Mouse (Mus musculus) erythroblast, adult 5-6 weeks (primary cell): ENCODE measurements around the gene Mcrip2. TPM values are rescaled to one million over a fixed set of nuclear protein-coding genes. Genes with fewer than 3 reads are reported as not detected.
A peak's percentile ranks its signal among the peaks of the same experiment; 100 is the strongest.

Source experiments
- ATAC-seq: replicated peaks from 2 replicates; pipeline ENCODE4 v1.8.0; 2016; ENCODE audit warnings: moderate number of reproducible peaks, mild to moderate bottlenecking, moderate TSS enrichment, inconsistent platforms; ENCODE audit not compliant: poor library complexity, low FRiP score, severe bottlenecking
- total RNA-seq, 2 experiments: library from RNA; stranded (forward) in 1 of 2; stranded (reverse) in 1 of 2; fragments of 150-400 nt in 1 of 2; fragments of 200-764, 138-1000 nt in 1 of 2; gene quantifications; 2 replicates each; pipeline versions ENCODE4 v1.2.3 to v1.2.4; 2015 to 2017; ENCODE audit warnings: low replicate concordance in 2 of 2

Mcrip2 gene
- total RNA-seq, 2 experiments from 2014 or later, result 8.0 to 9.4 TPM

DNA sequence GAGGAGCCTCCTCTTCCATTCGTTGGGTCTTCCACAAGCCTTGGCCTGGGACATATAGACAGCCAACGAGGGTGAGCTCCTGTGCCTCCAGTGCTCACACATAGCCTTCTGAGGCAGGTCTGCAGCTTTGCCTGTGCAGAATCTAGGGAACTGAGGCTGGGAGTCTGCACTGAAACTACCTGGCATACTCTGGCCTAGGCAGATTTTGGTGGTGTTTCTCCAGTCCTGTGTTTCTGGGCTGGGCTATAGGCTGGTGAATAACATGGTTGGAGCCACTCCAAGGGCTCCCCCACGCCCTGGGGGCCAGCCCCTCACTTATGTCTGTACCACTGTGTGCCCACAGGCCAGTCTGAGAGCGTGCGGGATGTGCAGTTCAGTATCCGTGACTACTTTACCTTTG, 43.3 kb downstream of the Mcrip2 start:
- no peak for ATAC-seq

DNA sequence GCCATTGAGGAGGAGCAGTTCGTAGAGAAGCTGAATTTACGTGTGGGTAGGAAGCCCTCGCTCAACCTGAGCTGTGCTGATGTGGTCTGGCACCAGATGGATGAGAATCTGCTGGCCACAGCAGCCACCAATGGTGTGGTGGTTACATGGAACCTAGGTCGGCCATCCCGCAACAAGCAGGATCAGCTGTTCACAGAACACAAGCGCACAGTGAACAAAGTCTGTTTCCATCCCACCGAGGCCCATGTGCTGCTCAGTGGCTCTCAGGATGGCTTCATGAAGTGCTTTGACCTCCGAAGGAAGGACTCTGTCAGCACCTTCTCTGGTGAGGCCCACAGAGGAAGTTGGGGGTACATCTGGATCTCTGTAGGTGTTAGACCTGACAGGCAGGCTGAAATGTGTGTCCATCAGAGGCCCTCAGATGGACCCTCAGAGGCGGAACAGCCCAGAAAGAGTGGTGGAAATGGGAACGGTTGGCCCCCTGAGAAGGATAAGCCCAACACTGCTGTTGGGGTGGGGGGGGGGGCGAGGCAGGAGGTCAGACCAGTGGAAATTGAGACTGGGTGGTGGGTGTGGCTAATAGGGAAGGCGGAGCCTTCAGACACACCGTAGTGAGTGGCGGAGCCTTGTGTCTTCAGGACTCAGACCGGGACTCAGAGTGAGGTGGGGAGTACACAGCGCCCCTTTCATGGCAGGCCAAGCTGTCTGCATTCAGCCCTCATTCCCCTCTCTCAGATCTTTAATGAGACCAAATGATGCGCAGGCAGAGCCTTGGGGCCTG, 44.0 kb downstream of the Mcrip2 start:
- ATAC-seq, result no peak

DNA sequence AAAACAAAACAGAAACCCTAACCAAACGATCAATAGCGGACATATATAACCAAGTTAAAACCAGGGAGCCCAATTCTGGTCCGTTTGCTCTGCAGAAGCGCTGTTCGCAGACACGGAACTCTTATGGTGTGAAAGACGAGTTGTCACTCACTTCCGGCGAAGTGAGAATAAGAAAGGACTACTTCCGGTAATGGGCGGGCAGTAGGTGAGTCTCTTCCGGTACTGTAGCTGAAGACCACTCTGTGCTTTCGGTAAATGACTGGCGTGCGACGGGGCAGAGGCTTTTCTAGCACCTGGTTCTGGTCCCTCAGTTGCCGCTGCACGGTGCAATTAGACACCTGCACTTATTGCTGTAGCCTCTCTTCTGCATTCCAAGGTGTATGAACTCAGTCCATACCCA, 45.1 kb downstream of the Mcrip2 start, which contains the start of gene Wdr24:
TSS of gene Wdr24 (plus strand) at position 176 of the 400 bp plus-strand sequence.
- ATAC-seq, result peak; percentile 89

DNA sequence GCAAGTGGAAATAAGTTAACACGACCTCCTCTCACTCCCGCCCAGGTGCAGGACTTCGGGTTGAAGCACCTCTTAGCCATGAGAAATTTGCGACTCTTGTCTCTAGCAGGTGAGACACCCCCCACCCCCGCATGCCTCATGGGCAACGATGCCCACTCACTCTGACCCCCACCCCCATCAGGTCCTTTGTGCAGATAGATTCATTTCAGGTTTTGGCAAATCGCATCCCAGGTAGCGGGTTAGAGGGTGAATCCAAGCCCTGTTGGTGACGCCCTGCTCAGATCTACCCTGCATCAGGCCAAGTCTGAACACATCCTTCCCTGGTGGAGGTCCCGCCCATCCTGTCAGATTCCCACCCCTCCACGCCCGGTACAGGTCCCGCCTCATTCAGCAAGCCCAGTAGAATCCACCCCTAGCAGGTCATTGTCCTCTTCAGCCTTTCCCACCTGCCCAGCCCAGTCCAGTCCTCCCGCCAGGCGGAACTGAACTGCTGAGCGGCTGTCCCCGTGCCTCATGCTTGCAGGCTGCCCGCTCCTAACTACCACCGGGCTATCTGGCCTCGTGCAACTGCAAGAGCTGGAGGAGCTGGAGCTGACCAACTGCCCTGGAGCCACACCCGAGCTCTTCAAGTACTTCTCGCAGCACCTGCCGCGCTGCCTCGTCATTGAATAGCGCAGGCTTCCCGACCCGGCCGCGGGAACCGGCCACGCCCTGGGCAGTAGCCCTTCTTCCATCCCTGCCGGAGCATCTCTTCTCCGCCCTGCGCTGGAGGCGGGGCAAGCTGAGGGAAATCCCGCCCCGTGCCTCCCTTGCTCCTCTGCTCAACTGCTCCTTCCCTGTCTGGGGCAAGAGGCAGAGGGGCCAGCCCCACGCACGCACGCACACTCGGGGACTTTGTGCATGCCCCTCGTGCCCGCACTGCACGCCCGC, 49.4 kb downstream of the Mcrip2 start:
- peak; percentile 58 for ATAC-seq

DNA sequence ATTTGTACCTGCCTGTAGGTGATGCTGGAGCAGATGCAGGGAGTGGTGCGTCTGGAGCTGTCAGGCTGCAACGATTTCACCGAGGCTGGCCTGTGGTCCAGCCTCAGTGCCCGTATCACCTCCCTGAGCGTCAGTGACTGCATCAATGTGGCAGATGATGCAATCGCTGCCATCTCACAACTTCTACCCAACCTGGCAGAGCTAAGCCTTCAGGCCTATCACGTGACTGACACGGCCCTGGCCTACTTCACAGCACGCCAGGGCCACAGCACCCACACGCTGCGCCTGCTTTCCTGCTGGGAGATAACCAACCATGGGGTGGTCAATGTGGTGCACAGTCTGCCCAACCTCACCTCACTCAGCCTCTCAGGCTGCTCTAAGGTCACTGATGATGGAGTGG, 50.9 kb downstream of the Mcrip2 start:
- ATAC-seq, result no peak

Other genes starting within 250 kb of the Mcrip2 start
- not detected in 2 replicates for gene Gng13, start 151.6 kb downstream of the Mcrip2 start, total RNA-seq (2015; ENCODE audit: low replicate concordance)
- gene Gng13, start 151.6 kb downstream of the Mcrip2 start, total RNA-seq (2017; ENCODE audit: low replicate concordance), result 0.70 TPM in 1 of 2 replicates, not detected in the other
- 7.7 and 8.6 TPM in 2 replicates for gene Chtf18, start 141.3 kb downstream of the Mcrip2 start, total RNA-seq (2015; ENCODE audit: low replicate concordance)
- gene Chtf18, start 141.3 kb downstream of the Mcrip2 start, total RNA-seq (2017; ENCODE audit: low replicate concordance), result 7.6 and 11.8 TPM in 2 replicates
- gene Rpusd1, start 141.1 kb downstream of the Mcrip2 start, total RNA-seq (2015; ENCODE audit: low replicate concordance), result 4.2 and 6.5 TPM in 2 replicates
- 1.4 TPM in 2 replicates for gene Rpusd1, start 141.1 kb downstream of the Mcrip2 start, total RNA-seq (2017; ENCODE audit: low replicate concordance)
- gene Mslnl, start 132.7 kb downstream of the Mcrip2 start, total RNA-seq (2015; ENCODE audit: low replicate concordance), result not detected in 2 replicates
- not detected in 2 replicates for gene Mslnl, start 132.7 kb downstream of the Mcrip2 start, total RNA-seq (2017; ENCODE audit: low replicate concordance)
- gene Msln, start 114.4 kb downstream of the Mcrip2 start, total RNA-seq (2015; ENCODE audit: low replicate concordance), result not detected in 2 replicates
- gene Msln, start 114.4 kb downstream of the Mcrip2 start, total RNA-seq (2017; ENCODE audit: low replicate concordance), result not detected in 2 replicates
- gene Narfl, start 95.0 kb downstream of the Mcrip2 start, total RNA-seq (2015; ENCODE audit: low replicate concordance), result 3.5 and 5.9 TPM in 2 replicates
- gene Narfl, start 95.0 kb downstream of the Mcrip2 start, total RNA-seq (2017; ENCODE audit: low replicate concordance), result 6.2 and 7.8 TPM in 2 replicates
- gene Haghl, start 83.1 kb downstream of the Mcrip2 start, total RNA-seq (2015; ENCODE audit: low replicate concordance), result 2.9 TPM in 1 of 2 replicates, not detected in the other
- gene Haghl, start 83.1 kb downstream of the Mcrip2 start, total RNA-seq (2017; ENCODE audit: low replicate concordance), result 1.9 and 3.1 TPM in 2 replicates
- gene Ccdc78, start 82.2 kb downstream of the Mcrip2 start, total RNA-seq (2015; ENCODE audit: low replicate concordance), result not detected in 2 replicates
- gene Ccdc78, start 82.2 kb downstream of the Mcrip2 start, total RNA-seq (2017; ENCODE audit: low replicate concordance), result not detected in 2 replicates
- gene Fam173a, start 75.9 kb downstream of the Mcrip2 start, total RNA-seq (2015; ENCODE audit: low replicate concordance), result 14.8 and 24.9 TPM in 2 replicates
- 7.7 and 9.6 TPM in 2 replicates for gene Fam173a, start 75.9 kb downstream of the Mcrip2 start, total RNA-seq (2017; ENCODE audit: low replicate concordance)
- not detected in 2 replicates for gene AC134908.4, start 73.1 kb downstream of the Mcrip2 start, total RNA-seq (2015; ENCODE audit: low replicate concordance)
- not detected in 2 replicates for gene AC134908.4, start 73.1 kb downstream of the Mcrip2 start, total RNA-seq (2017; ENCODE audit: low replicate concordance)
- gene Metrn, start 71.6 kb downstream of the Mcrip2 start, total RNA-seq (2015; ENCODE audit: low replicate concordance), result 1.3 and 2.9 TPM in 2 replicates
- 3.2 TPM in 2 replicates for gene Metrn, start 71.6 kb downstream of the Mcrip2 start, total RNA-seq (2017; ENCODE audit: low replicate concordance)
- gene Fbxl16, start 59.7 kb downstream of the Mcrip2 start, total RNA-seq (2015; ENCODE audit: low replicate concordance), result not detected in 2 replicates
- gene Fbxl16, start 59.7 kb downstream of the Mcrip2 start, total RNA-seq (2017; ENCODE audit: low replicate concordance), result 0.17 TPM in 1 of 2 replicates, not detected in the other
- 0.38 and 0.42 TPM in 2 replicates for gene Wdr24, start 45.1 kb downstream of the Mcrip2 start, total RNA-seq (2015; ENCODE audit: low replicate concordance)
- gene Wdr24, start 45.1 kb downstream of the Mcrip2 start, total RNA-seq (2017; ENCODE audit: low replicate concordance), result 4.9 and 6.0 TPM in 2 replicates
- gene Jmjd8, start 39.9 kb downstream of the Mcrip2 start, total RNA-seq (2015; ENCODE audit: low replicate concordance), result 0.84 and 2.1 TPM in 2 replicates
- gene Jmjd8, start 39.9 kb downstream of the Mcrip2 start, total RNA-seq (2017; ENCODE audit: low replicate concordance), result 3.9 and 6.7 TPM in 2 replicates
- gene Stub1, start 35.4 kb downstream of the Mcrip2 start, total RNA-seq (2015; ENCODE audit: low replicate concordance), result 15.0 and 28.0 TPM in 2 replicates
- 18.8 and 27.9 TPM in 2 replicates for gene Stub1, start 35.4 kb downstream of the Mcrip2 start, total RNA-seq (2017; ENCODE audit: low replicate concordance)
- gene Rhbdl1, start 31.5 kb downstream of the Mcrip2 start, total RNA-seq (2015; ENCODE audit: low replicate concordance), result not detected in 2 replicates
- gene Rhbdl1, start 31.5 kb downstream of the Mcrip2 start, total RNA-seq (2017; ENCODE audit: low replicate concordance), result 4.7 TPM in 1 of 2 replicates, not detected in the other
- gene Gm20683, start 27.0 kb downstream of the Mcrip2 start, total RNA-seq (2015; ENCODE audit: low replicate concordance), result 0.84 TPM in 1 of 2 replicates, not detected in the other
- gene Gm20683, start 27.0 kb downstream of the Mcrip2 start, total RNA-seq (2017; ENCODE audit: low replicate concordance), result 2.6 TPM in 1 of 2 replicates, not detected in the other
- 3.3 and 9.8 TPM in 2 replicates for gene Rhot2, start 23.9 kb downstream of the Mcrip2 start, total RNA-seq (2015; ENCODE audit: low replicate concordance)
- gene Rhot2, start 23.9 kb downstream of the Mcrip2 start, total RNA-seq (2017; ENCODE audit: low replicate concordance), result 19.7 and 28.6 TPM in 2 replicates
- 12.5 and 17.6 TPM in 2 replicates for gene Wdr90, start 7.3 kb downstream of the Mcrip2 start, total RNA-seq (2015; ENCODE audit: low replicate concordance)
- gene Wdr90, start 7.3 kb downstream of the Mcrip2 start, total RNA-seq (2017; ENCODE audit: low replicate concordance), result 10.0 and 12.7 TPM in 2 replicates
- 7.3 and 9.4 TPM in 2 replicates for gene Mettl26, start 6.3 kb upstream of the Mcrip2 start, total RNA-seq (2015; ENCODE audit: low replicate concordance)
- 3.7 and 5.3 TPM in 2 replicates for gene Mettl26, start 6.3 kb upstream of the Mcrip2 start, total RNA-seq (2017; ENCODE audit: low replicate concordance)
- not detected in 2 replicates for gene Wfikkn1, start 12.1 kb upstream of the Mcrip2 start, total RNA-seq (2015; ENCODE audit: low replicate concordance)
- gene Wfikkn1, start 12.1 kb upstream of the Mcrip2 start, total RNA-seq (2017; ENCODE audit: low replicate concordance), result 1.0 TPM in 1 of 2 replicates, not detected in the other
- 2.3 and 6.7 TPM in 2 replicates for gene Rab40c, start 51.0 kb upstream of the Mcrip2 start, total RNA-seq (2015; ENCODE audit: low replicate concordance)
- 1.2 and 1.5 TPM in 2 replicates for gene Rab40c, start 51.0 kb upstream of the Mcrip2 start, total RNA-seq (2017; ENCODE audit: low replicate concordance)
- gene Pigq, start 76.2 kb upstream of the Mcrip2 start, total RNA-seq (2015; ENCODE audit: low replicate concordance), result 1,336 and 1,664 TPM in 2 replicates
- 1,480 and 1,728 TPM in 2 replicates for gene Pigq, start 76.2 kb upstream of the Mcrip2 start, total RNA-seq (2017; ENCODE audit: low replicate concordance)
- gene Nhlrc4, start 76.2 kb upstream of the Mcrip2 start, total RNA-seq (2015; ENCODE audit: low replicate concordance), result 49.2 and 66.7 TPM in 2 replicates
- gene Nhlrc4, start 76.2 kb upstream of the Mcrip2 start, total RNA-seq (2017; ENCODE audit: low replicate concordance), result 40.7 and 62.0 TPM in 2 replicates
- gene A930017K11Rik, start 83.8 kb upstream of the Mcrip2 start, total RNA-seq (2015; ENCODE audit: low replicate concordance), result not detected in 2 replicates
- gene A930017K11Rik, start 83.8 kb upstream of the Mcrip2 start, total RNA-seq (2017; ENCODE audit: low replicate concordance), result not detected in 2 replicates
- 1.2 and 1.5 TPM in 2 replicates for gene Capn15, start 117.0 kb upstream of the Mcrip2 start, total RNA-seq (2015; ENCODE audit: low replicate concordance)
- 1.4 and 2.4 TPM in 2 replicates for gene Capn15, start 117.0 kb upstream of the Mcrip2 start, total RNA-seq (2017; ENCODE audit: low replicate concordance)
- not detected in 2 replicates for gene Rab11fip3, start 200.8 kb upstream of the Mcrip2 start, total RNA-seq (2015; ENCODE audit: low replicate concordance)
- 0.17 and 0.42 TPM in 2 replicates for gene Rab11fip3, start 200.8 kb upstream of the Mcrip2 start, total RNA-seq (2017; ENCODE audit: low replicate concordance)
- gene Decr2, start 221.6 kb upstream of the Mcrip2 start, total RNA-seq (2015; ENCODE audit: low replicate concordance), result 3.1 TPM in 1 of 2 replicates, not detected in the other
- gene Decr2, start 221.6 kb upstream of the Mcrip2 start, total RNA-seq (2017; ENCODE audit: low replicate concordance), result 0.42 and 3.2 TPM in 2 replicates
- gene Nme4, start 226.8 kb upstream of the Mcrip2 start, total RNA-seq (2015; ENCODE audit: low replicate concordance), result 10.0 and 15.9 TPM in 2 replicates
- 4.2 and 5.2 TPM in 2 replicates for gene Nme4, start 226.8 kb upstream of the Mcrip2 start, total RNA-seq (2017; ENCODE audit: low replicate concordance)
- 9.6 and 13.2 TPM in 2 replicates for gene Tmem8, start 244.5 kb upstream of the Mcrip2 start, total RNA-seq (2015; ENCODE audit: low replicate concordance)
- 4.3 and 5.0 TPM in 2 replicates for gene Tmem8, start 244.5 kb upstream of the Mcrip2 start, total RNA-seq (2017; ENCODE audit: low replicate concordance)